Mouse (Mus musculus) hindbrain, embryonic 10.5 days (tissue): ENCODE measurements around the gene Taf1d. TPM values are rescaled to one million over a fixed set of nuclear protein-coding genes. Genes with fewer than 3 reads are reported as not detected.
A peak's percentile ranks its signal among the peaks of the same experiment; 100 is the strongest.

Experiments used
- DNase-seq: peaks from one replicate; pipeline ENCODE4 v3.0.0-alpha.2; 2017; ENCODE audit warnings: low spot score
- H3K27ac ChIP-seq: fragments of 300-500 bp; sonication (generic); 2 replicates; pipeline ENCODE4 v1.5.1; 2016; ENCODE audit warnings: mild to moderate bottlenecking, moderate library complexity
- H3K27me3 ChIP-seq: fragments of 300-500 bp; sonication (generic); 2 replicates; pipeline ENCODE4 v1.6.1; 2016; ENCODE audit warnings: mild to moderate bottlenecking; ENCODE audit not compliant: poor library complexity, insufficient read depth, severe bottlenecking
- H3K36me3 ChIP-seq: fragments of 300-500 bp; sonication (generic); 2 replicates; pipeline ENCODE4 v1.6.1; 2016; ENCODE audit warnings: mild to moderate bottlenecking, moderate library complexity
- H3K4me1 ChIP-seq: fragments of 300-500 bp; sonication (generic); replicated peaks from 2 replicates; pipeline ENCODE4 v1.6.1; 2016; ENCODE audit warnings: mild to moderate bottlenecking
- H3K4me3 ChIP-seq: fragments of 300-500 bp; sonication (generic); 2 replicates; pipeline ENCODE4 v1.5.1; 2016; ENCODE audit warnings: mild to moderate bottlenecking, moderate library complexity
- H3K9me3 ChIP-seq: fragments of 300-500 bp; sonication (generic); 2 replicates; pipeline ENCODE4 v1.6.1; 2016; ENCODE audit warnings: mild to moderate bottlenecking, moderate library complexity
- WGBS: fragments of 180-500 bp; shearing (Covaris S2); methylation state at CpG from one replicate; pipeline ENCODE4 v1.1.7; 2016; 5-methylcytosine and 5-hydroxymethylcytosine counted together
- polyA plus RNA-seq: library from polyadenylated mRNA; unstranded; fragments of >200 nt; fragmentation: Nextera tagmentation; extraction: Ambion mirVana; gene quantifications from 2 replicates; pipeline ENCODE4 v1.2.1, GENCODE M21; 2016

Gene Taf1d
- polyA plus RNA-seq: 53.6 and 83.4 TPM in 2 replicates

DNA sequence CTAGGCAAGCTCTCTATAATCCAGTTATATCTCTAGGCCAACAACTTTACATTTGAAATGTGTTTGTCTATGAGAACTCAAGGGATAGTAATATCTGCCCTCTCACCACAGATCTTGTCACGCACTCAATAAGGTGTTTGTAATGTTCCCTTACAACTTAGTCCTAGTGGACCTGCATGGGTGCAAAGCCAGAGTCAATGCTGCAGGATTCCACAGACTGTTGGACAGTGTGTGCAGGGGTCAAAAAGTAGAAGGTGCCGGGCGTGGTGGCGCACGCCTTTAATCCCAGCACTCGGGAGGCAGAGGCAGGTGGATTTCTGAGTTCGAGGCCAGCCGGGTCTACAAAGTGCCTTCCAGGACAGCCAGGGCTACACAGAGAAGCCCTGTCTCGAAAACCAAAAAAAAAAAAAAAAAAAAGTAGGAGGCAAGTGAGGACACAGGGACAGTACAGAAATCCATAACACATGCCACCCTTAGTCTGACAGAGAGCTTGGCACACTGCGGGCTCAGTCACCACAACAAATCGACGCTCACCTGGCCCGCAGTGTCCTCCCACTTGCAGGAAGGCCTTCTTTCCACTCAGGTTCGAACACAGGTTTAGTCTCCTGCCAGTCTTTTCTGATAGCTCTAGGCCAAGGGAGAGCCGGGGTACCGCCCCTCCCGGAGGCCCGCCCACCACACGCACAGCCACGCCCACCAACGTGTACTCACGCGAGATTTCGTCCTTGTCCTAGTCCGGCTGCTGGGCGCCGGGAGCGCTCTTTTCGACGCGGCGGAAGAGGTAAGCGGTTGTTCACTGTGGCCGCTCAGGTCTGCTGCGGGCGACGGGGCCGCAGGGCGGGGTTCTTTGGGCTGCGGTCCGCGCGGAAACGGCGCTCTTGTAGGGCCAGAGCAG lies at the start of gene Taf1d:
TSS of gene Taf1d (plus strand) at position 712 of the 895 bp plus-strand sequence.
- peaks cover 36% of the 10 kb centered on the region for H3K36me3 ChIP-seq
- H3K9me3 ChIP-seq: no peaks in the 10 kb centered on the region
- peak within 1 kb of the TSS; percentile 88 for H3K4me3 ChIP-seq
- peak; percentile 95 for DNase-seq
- no peaks in the 10 kb centered on the region for H3K27me3 ChIP-seq
- 13% methylated on average over 45 of the region's 45 CpGs for WGBS
- peaks cover 32% of the 10 kb centered on the region for H3K4me1 ChIP-seq
- peak within 1 kb of the TSS; percentile 98 for H3K27ac ChIP-seq

DNA sequence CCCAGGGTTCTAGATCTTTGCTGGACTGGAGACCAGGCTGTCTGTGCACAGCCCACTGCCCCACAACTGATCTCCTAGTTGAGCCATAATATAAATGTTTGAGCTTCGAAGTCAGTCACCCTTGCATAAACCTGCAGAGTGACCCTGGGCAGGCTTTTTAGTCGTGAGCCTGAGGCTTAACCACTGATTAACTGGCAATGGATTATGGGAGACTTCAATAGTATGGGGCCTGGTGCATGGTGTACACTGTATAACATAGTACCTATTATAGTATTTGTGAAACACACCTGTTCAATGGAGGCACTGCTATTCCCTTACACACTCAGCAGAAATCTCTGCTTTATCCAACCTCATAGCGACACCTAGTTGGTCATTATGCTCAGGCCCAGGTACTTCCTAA lies 49.8 kb upstream of the Taf1d start:
- 82% methylated on average over 3 of the region's 3 CpGs for WGBS
- Histone ChIP-seq H3K36me3 (peaks cover 14% of the 10 kb centered on the region), H3K4me3 (no peak overlapping the region), H3K9me3 (no peaks in the 10 kb centered on the region), H3K27ac (no peak overlapping the region), H3K4me1 (no peaks in the 10 kb centered on the region), H3K27me3 (no peaks in the 10 kb centered on the region)
- no peak for DNase-seq

DNA sequence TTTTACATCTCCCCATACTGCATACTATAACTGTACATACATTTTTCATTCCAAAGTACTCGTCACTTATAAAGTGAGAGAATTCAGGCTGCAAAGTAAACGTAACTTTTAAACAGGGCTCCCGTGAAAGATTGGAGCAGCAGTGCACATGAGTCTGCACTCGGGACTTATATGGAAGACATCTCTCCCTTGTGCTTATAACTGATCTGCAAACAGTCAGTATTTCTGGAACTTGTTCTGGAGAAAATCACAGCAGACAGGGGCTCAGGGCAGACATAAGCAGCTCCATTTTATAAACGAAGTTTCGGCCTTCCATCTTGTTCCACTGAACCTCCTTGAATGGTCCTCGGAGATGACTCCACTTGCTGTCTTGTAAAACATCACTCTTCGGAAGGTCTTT lies 44.0 kb upstream of the Taf1d start:
- no peak overlapping the region for H3K4me3 ChIP-seq
- WGBS: 92% methylated on average over 8 of the region's 8 CpGs
- H3K4me1 ChIP-seq: no peaks in the 10 kb centered on the region
- H3K9me3 ChIP-seq: no peaks in the 10 kb centered on the region
- DNase-seq: no peak
- no peaks in the 10 kb centered on the region for H3K27me3 ChIP-seq
- no peak overlapping the region for H3K27ac ChIP-seq
- peaks cover 72% of the 10 kb centered on the region for H3K36me3 ChIP-seq

DNA sequence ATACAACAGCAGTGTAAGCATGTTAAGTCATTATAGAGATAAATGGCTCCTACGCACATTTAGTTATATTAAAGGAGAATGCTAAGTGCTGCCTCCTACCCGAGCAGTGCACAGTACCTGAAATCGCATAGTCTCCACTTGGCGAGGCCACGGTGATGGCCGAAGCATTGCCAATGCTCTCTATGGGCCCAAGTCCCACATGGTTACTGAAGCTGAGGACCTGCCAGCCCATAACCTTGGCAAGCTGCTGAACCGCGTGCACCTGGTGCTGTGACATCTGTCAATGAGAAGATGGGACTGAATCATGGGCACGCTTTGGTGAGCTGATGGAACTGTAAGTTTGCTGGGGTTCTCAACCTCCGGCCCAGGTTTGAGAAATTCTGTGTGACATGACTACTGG lies 42.5 kb upstream of the Taf1d start:
- 95% methylated on average over 10 of the region's 10 CpGs for WGBS
- Histone ChIP-seq H3K9me3 (no peaks in the 10 kb centered on the region), H3K27ac (no peak overlapping the region), H3K27me3 (no peaks in the 10 kb centered on the region), H3K4me3 (no peak overlapping the region), H3K36me3 (peaks cover 87% of the 10 kb centered on the region), H3K4me1 (no peaks in the 10 kb centered on the region)
- no peak for DNase-seq

DNA sequence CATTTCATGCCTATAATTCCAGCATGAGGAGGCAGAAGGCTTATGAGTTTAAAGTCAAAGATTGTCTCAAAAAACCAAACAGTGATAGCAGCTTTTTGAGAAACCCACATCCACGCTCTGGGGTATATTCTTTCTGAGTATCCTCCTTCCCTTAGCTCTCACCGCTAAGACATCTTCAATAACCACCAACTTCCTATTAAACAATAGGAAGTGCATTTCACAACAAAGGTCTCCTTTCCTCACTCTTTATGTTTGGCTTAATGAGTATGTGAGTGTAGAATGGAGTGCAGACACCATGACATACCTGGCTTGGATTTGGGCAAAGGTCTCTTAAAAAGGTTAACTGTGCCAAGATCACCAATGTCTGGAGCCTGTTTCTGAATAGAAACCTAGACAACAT lies 32.0 kb upstream of the Taf1d start:
- 95% methylated on average over 2 of the region's 2 CpGs for WGBS
- H3K27ac ChIP-seq: no peak overlapping the region
- H3K9me3 ChIP-seq: no peaks in the 10 kb centered on the region
- H3K4me1 ChIP-seq: peaks cover 10% of the 10 kb centered on the region
- no peak for DNase-seq
- H3K36me3 ChIP-seq: peaks cover 84% of the 10 kb centered on the region
- no peaks in the 10 kb centered on the region for H3K27me3 ChIP-seq
- no peak overlapping the region for H3K4me3 ChIP-seq

DNA sequence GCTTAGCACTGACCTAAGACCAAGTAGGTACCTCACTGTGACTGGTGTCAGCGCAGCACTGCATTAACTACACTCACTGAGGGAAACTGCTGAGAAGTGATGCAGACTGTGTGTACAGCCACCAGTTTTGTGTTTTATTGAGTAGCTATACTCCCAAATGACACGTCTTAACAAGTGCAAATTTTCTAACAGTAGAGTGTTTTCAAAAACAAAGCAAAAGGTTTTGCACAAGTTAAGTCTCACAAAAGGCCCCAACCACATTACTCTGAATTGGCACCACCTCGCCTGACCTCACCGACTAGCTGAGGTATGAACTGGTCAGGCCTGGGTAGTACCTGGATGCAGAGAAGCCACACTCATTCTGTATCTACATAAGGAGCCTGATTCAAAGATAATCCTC lies 29.2 kb upstream of the Taf1d start:
- WGBS: 94% methylated on average over 4 of the region's 4 CpGs
- Histone ChIP-seq H3K4me3 (no peak overlapping the region), H3K27ac (no peak overlapping the region), H3K9me3 (no peaks in the 10 kb centered on the region), H3K27me3 (no peaks in the 10 kb centered on the region), H3K4me1 (peaks cover 24% of the 10 kb centered on the region), H3K36me3 (peaks cover 55% of the 10 kb centered on the region)
- no peak for DNase-seq

DNA sequence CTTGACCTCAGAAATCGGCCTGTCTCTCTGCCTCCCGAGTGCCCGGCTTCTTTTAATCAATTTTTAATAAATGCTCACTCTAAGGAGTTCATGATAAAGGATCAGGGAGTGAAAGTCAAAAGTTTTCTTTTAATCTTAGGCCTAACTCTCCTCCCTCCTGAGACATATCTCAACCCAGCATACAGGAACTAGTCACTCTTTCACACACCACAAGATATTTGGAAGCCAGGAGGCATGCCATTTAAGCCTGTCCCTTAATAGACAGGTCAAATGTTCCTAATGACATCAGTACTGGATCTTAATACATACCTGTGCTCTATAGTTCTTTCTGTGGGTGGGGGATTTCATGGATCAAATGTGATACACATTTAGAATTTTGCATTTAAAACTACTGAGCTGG lies 27.7 kb upstream of the Taf1d start:
- no peaks in the 10 kb centered on the region for H3K27me3 ChIP-seq
- DNase-seq: no peak
- H3K9me3 ChIP-seq: no peaks in the 10 kb centered on the region
- WGBS: 96% methylated on average over 3 of the region's 3 CpGs
- peaks cover 24% of the 10 kb centered on the region for H3K4me1 ChIP-seq
- H3K36me3 ChIP-seq: peaks cover 40% of the 10 kb centered on the region
- no peak overlapping the region for H3K27ac ChIP-seq
- H3K4me3 ChIP-seq: no peak overlapping the region

DNA sequence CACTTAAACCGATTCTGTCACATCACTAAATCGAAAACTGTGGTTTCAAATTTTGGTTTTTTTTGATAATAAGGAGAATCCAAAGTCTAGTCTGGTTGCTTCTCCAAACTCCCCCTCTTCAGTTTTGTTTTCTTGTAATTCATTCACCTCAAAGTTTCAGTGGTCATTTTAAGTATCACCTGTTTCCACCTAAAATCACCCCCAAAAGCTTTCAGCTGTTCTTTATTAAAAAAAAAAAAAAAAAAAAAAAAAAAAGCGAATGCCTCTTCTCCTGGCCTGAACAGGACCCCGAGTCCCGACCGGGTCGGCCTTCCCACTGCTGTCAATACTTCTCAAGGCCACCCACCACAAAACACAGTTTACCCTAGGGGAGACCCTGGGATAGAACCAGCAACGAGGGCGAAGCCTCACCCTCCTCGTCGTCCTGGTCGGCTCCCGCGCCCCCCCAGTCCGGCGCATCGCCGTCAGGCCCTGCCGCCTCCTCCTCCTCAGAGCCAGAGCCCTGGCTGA lies 26.8 kb upstream of the Taf1d start:
- H3K36me3 ChIP-seq: peaks cover 31% of the 10 kb centered on the region
- peaks cover 24% of the 10 kb centered on the region for H3K4me1 ChIP-seq
- WGBS: 9% methylated on average over 19 of the region's 19 CpGs
- no peak for DNase-seq
- H3K27ac ChIP-seq: peak overlapping the region; percentile 89
- H3K9me3 ChIP-seq: no peaks in the 10 kb centered on the region
- peak overlapping the region; percentile 84 for H3K4me3 ChIP-seq
- no peaks in the 10 kb centered on the region for H3K27me3 ChIP-seq

DNA sequence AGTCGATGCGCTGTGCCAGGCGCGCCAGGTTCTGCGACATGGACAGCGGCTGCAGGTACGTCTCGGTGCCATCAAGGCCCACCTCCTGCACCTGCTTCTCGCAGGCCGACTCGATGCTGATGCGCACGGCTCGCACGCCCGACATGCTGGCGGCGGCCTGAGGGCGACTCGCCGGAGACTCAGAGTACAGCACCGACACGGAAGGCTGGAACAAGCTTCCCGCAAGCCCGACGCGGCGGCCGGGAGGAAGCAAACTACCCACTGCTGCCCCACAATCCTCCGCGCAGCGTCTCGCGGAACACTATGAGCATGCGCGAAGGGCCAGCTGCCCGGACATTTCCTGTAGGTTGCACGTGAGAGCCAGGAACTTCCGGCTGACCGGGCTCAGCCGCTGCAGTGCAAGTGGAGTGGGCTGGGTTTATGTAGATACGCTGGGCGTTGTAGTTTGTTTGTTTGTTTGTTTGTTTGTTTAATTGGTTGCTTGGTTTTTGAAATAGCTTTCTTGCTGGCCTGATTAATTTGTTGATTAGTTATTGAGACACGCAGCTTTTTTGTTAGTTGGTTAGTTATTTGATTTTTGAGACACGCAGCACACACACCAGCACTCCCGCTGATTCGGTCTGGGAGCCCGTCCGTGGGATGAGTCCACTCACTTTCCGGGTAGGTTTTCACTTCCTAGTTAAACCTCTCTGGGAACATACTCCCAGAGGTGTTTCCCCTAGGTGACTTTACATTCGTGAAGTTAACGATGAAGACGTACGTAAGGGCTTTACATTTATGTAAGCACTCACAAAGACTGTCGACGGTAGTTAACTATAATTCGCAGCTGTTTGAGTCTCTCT lies 26.1 kb upstream of the Taf1d start, which contains the start of gene Med17:
TSS of gene Med17 (minus strand) at position 283 of the 842 bp plus-strand sequence.
- Histone ChIP-seq H3K4me1 (peaks cover 24% of the 10 kb centered on the region), H3K36me3 (peaks cover 25% of the 10 kb centered on the region), H3K9me3 (no peaks in the 10 kb centered on the region), H3K4me3 (peak within 1 kb of the TSS; percentile 84), H3K27me3 (no peaks in the 10 kb centered on the region), H3K27ac (peak within 1 kb of the TSS; percentile 89)
- peak; percentile 96 for DNase-seq
- WGBS: 1% methylated on average over 57 of the region's 57 CpGs

DNA sequence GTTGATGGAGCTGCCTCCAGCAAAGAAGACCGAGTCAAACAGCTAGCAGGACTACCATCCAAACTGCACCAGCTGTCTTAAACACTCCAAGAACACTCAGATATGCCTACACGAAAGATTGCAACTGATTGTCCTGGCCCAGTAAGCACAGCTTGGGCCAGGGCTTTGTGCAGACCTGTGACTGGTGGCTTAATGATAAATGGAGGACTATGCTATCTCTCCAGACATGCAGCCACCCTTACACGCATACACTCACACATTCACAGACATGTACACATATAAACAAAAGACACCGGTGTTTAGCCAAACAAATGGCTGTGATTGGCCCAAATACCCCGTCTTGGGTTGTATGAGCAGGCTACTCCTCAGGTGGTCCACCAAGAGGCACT lies 25.5 kb upstream of the Taf1d start:
- peak overlapping the region; percentile 89 for H3K27ac ChIP-seq

DNA sequence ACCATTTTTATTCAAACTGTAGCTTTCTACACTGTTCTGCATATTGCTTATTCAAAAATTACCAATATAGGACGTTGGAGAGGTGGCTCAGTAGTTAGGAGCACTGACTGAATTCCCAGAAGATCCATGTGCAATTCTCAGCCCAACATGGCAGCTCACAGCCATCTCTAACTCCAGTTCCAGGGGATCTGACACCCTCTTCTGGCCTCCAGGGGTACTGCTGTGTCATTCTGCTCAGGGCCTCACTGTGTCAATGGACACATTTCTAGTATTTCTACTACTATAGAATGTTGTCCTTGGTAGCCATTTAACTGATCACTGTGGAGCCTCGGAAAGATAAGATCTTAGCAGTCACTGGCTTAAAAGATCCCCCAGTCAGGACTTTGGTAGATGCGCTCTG lies 20.6 kb upstream of the Taf1d start:
- whole genome bisulfite sequencing: 73% methylated on average over 3 of the region's 3 CpGs
- Histone ChIP-seq H3K9me3 (no peaks in the 10 kb centered on the region), H3K4me1 (peaks cover 9% of the 10 kb centered on the region), H3K36me3 (0 out of 2 replicates have a peak, but pooled peaks cover 4% of the 10 kb centered on the region), H3K4me3 (no peak overlapping the region), H3K27me3 (no peaks in the 10 kb centered on the region), H3K27ac (no peak overlapping the region)
- DNase-seq: no peak

More for the DNA sequence above, 25.5 kb upstream of the Taf1d start:
- Histone ChIP-seq H3K9me3 (no peaks in the 10 kb centered on the region), H3K4me3 (peak overlapping the region; percentile 84), H3K4me1 (peaks cover 24% of the 10 kb centered on the region), H3K36me3 (peaks cover 19% of the 10 kb centered on the region), H3K27me3 (no peaks in the 10 kb centered on the region)
- WGBS: 55% methylated on average over 5 of the region's 5 CpGs
- no peak for DNase-seq

DNA sequence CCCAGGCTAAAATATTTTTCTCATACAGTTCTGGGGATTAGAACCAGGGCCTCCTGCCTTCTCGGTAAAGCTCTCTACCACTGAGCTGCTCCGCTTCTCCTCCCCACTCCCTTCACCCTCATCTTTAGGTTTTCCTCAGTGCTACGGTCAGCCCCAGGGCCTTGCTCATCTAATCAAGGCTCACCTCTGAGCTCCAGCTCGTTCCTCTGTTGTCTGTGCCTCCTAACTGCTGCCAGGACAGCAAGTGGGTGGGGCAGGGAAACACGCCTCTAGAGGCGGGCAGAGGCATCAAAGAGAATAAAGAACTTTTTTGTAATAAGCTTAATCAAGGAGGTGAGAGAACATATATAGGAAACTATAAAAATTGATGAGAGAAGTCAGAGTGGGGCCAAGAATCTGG lies 18.2 kb upstream of the Taf1d start:
- Histone ChIP-seq H3K27me3 (no peaks in the 10 kb centered on the region), H3K27ac (no peak overlapping the region), H3K4me1 (no peaks in the 10 kb centered on the region), H3K36me3 (0 out of 2 replicates have a peak, but pooled peaks cover 4% of the 10 kb centered on the region), H3K4me3 (no peak overlapping the region), H3K9me3 (no peaks in the 10 kb centered on the region)
- no peak for DNase-seq
- 51% methylated on average over 6 of the region's 6 CpGs for WGBS
